Mouse (Mus musculus) left cerebral cortex, adult 11 months (tissue): ENCODE measurements around the gene Rasgef1a.
A peak's percentile ranks its signal among the peaks of the same experiment; 100 is the strongest.

ENCODE experiments used
- DNase-seq: peaks from one replicate; pipeline ENCODE4 v3.0.0; 2022; ENCODE audit warnings: low spot score

The Rasgef1a gene

GRCm38 (mm10) chr6:118027036-118027435 is 15.8 kb downstream of the Rasgef1a start:
- no peak for DNase-seq

GRCm38 (mm10) chr6:118031467-118031866 is 20.2 kb downstream of the Rasgef1a start:
- DNase-seq, result no peak

GRCm38 (mm10) chr6:118035639-118036038 is 24.4 kb downstream of the Rasgef1a start:
- DNase-seq, result no peak

GRCm38 (mm10) chr6:118036118-118036805 is 25.0 kb downstream of the Rasgef1a start:
- DNase-seq, result no peak

GRCm38 (mm10) chr6:118036866-118037265 is 25.6 kb downstream of the Rasgef1a start:
- DNase-seq, result no peak

- DNase-seq, result no peak
Measured at GRCm38 (mm10) chr6:118045180-118045579, 33.9 kb downstream of the Rasgef1a start.

GRCm38 (mm10) chr6:118045892-118046291 is 34.7 kb downstream of the Rasgef1a start:
- peak; percentile 37 for DNase-seq

GRCm38 (mm10) chr6:118046511-118046910 is 35.3 kb downstream of the Rasgef1a start:
- DNase-seq, result no peak

GRCm38 (mm10) chr6:118046924-118047323 is 35.7 kb downstream of the Rasgef1a start:
- DNase-seq, result no peak

- no peak for DNase-seq
Measured at GRCm38 (mm10) chr6:118047811-118048505, 36.7 kb downstream of the Rasgef1a start.

GRCm38 (mm10) chr6:118049776-118050175 is 38.5 kb downstream of the Rasgef1a start:
- DNase-seq, result no peak

- no peak for DNase-seq
Measured at GRCm38 (mm10) chr6:118051474-118051873, 40.2 kb downstream of the Rasgef1a start.

GRCm38 (mm10) chr6:118055209-118055608 is 44.0 kb downstream of the Rasgef1a start:
- DNase-seq, result no peak

GRCm38 (mm10) chr6:118061266-118061665 is 50.0 kb downstream of the Rasgef1a start:
- no peak for DNase-seq

GRCm38 (mm10) chr6:118063266-118063665 is 52.0 kb downstream of the Rasgef1a start:
- DNase-seq, result no peak

- no peak for DNase-seq
Measured at GRCm38 (mm10) chr6:118064968-118065530, 53.8 kb downstream of the Rasgef1a start.

- no peak for DNase-seq
Measured at GRCm38 (mm10) chr6:118065837-118066198, 54.6 kb downstream of the Rasgef1a start.

GRCm38 (mm10) chr6:118066199-118067081 is 55.2 kb downstream of the Rasgef1a start:
- DNase-seq, result peak; percentile 70

- DNase-seq, result no peak
Measured at GRCm38 (mm10) chr6:118067720-118068119, 56.5 kb downstream of the Rasgef1a start.

- DNase-seq, result peak; percentile 51
Measured at GRCm38 (mm10) chr6:118070321-118071012, 59.2 kb downstream of the Rasgef1a start.

- DNase-seq, result no peak
Measured at GRCm38 (mm10) chr6:118071013-118071350, 59.7 kb downstream of the Rasgef1a start.

GRCm38 (mm10) chr6:118071416-118071815 is 60.2 kb downstream of the Rasgef1a start:
- no peak for DNase-seq
